Mouse (Mus musculus): ENCODE data around the gene 1700025G04Rik.

DNA sequence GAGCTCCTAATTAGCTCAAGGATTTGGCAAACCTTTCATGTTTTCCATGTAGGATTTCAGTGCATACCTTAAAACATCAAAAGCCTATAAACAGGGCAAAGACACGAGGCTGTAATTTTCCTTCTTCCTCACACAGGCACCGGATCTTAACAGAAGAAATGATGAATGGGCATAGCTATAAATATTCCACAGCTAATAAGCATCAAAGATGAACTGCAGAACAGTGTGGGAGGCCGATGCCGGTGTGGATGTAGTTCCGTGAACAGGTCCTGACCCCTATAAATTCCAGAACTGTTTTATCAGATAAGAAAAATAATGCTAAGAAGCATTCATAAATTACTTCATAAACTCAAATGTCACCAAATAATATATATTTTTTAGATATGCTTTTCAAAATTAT lies 42.5 kb downstream of the 1700025G04Rik start:
- no peak for TF ChIP-seq CTCF (IDR thresholded peaks at IDR 0.05; ENCODE audit: low read depth)
- TF ChIP-seq EP300 (IDR thresholded peaks at IDR 0.05; ENCODE audit: low read depth), result no peak
